Mouse (Mus musculus): ENCODE data around the gene Zfp617.
"Not testable (repeated sequence)": the region's sequence is repeated elsewhere in the genome, so short reads cannot be mapped to it uniquely, and the experiment has no call there.

GRCm38 (mm10) chr8:71861551-71861950 is 46.9 kb upstream of the Zfp617 start:
- not testable (repeated sequence) for TF ChIP-seq POLR2A (IDR thresholded peaks at IDR 0.05; ENCODE audit: extremely low read depth, insufficient read depth, low read length); CTCF (IDR thresholded peaks at IDR 0.05; ENCODE audit: low read depth, low read length)

Measured in liver, adult 2 months (tissue).